8 mouse cellular contexts compared by ENCODE assay signal in genomic region chr7:84086039-84086829, GRCm38 (mm10). TPM values are rescaled to one million over a fixed set of nuclear protein-coding genes. Genes with fewer than 3 reads are reported as not detected.
DNase-seq lines count a peak whose midpoint lies in the region; ATAC-seq lines count a peak whose summit lies in the region.

Gene Cemip (minus strand): TSS chr7:84086502.

- peak; percentile 64 to 66 for DNase-seq in adrenal gland, postnatal 4 days (ENCODE audit: low spot score in 2 of 2)
- peak; percentile 85 for DNase-seq in embryonic facial prominence, embryonic 14.5 days (ENCODE audit: low spot score)
- DNase-seq in heart, adult 9 months (ENCODE audit: low spot score in 2 of 2): peak; percentile 26 to 40
- peak; percentile 65 to 84 for DNase-seq in kidney, adult 8-10 months
- peak; percentile 88 for DNase-seq in limb, embryonic 11.5 days (ENCODE audit: low spot score)
- DNase-seq in spleen, adult 18-20 months: peak; percentile 45 to 67

- H3K4me3 ChIP-seq in embryonic facial prominence, embryonic 14.5 days (ENCODE audit: low read depth, low read length): peak within 1 kb of the TSS; percentile 46
- peak within 1 kb of the TSS; percentile 40 for H3K4me3 ChIP-seq in limb, embryonic 11.5 days (ENCODE audit: low read depth, low read length)
- peak within 1 kb of the TSS; percentile 52 for H3K4me3 ChIP-seq in midbrain, embryonic 12.5 days

- H3K4me2 ChIP-seq in embryonic facial prominence, embryonic 14.5 days (ENCODE audit: low read depth, low read length): peak within 1 kb of the TSS; percentile 77
- peak within 1 kb of the TSS; percentile 81 for H3K4me2 ChIP-seq in limb, embryonic 11.5 days (ENCODE audit: low read depth, severe bottlenecking)
- peak within 1 kb of the TSS; percentile 90 for H3K4me2 ChIP-seq in midbrain, embryonic 12.5 days (replicated peaks)

- no peaks in the 10 kb centered on the region for H3K9me3 ChIP-seq in embryonic facial prominence, embryonic 14.5 days (ENCODE audit: control insufficient read depth, low read length)
- no peaks in the 10 kb centered on the region for H3K9me3 ChIP-seq in limb, embryonic 11.5 days (ENCODE audit: control insufficient read depth, low read length)
- H3K9me3 ChIP-seq in midbrain, embryonic 12.5 days: no peaks in the 10 kb centered on the region

- H3K27me3 ChIP-seq in embryonic facial prominence, embryonic 14.5 days (replicated peaks; ENCODE audit: control insufficient read depth, insufficient read depth, low read length): peaks cover 23% of the 10 kb centered on the region
- peaks cover 20% of the 10 kb centered on the region for H3K27me3 ChIP-seq in limb, embryonic 11.5 days (ENCODE audit: control insufficient read depth, insufficient read depth, low read length)
- peaks cover 50% of the 10 kb centered on the region for H3K27me3 ChIP-seq in midbrain, embryonic 12.5 days

- peak; percentile 80 for ATAC-seq in embryonic facial prominence, embryonic 14.5 days (ENCODE audit: low read depth)
- peak; percentile 61 for ATAC-seq in limb, embryonic 11.5 days (ENCODE audit: insufficient number of reproducible peaks, low FRiP score, low TSS enrichment, low read depth)
- ATAC-seq in midbrain, embryonic 12.5 days (ENCODE audit: low FRiP score, low read depth): peak; percentile 93
- ATAC-seq in monocyte, adult 5-6 weeks (replicated peaks; ENCODE audit: insufficient number of reproducible peaks, low FRiP score, low TSS enrichment, poor library complexity, severe bottlenecking): no peak

- H3K4me1 ChIP-seq in embryonic facial prominence, embryonic 14.5 days (ENCODE audit: control insufficient read depth, insufficient read depth, low read length): peaks cover 4% of the 10 kb centered on the region; the same call in 1 of the 2 replicates
- H3K4me1 ChIP-seq in limb, embryonic 11.5 days (ENCODE audit: control insufficient read depth, insufficient read depth, low read length): 0 out of 2 replicates have a peak, but pooled peaks cover 3% of the 10 kb centered on the region
- peaks cover 13% of the 10 kb centered on the region for H3K4me1 ChIP-seq in midbrain, embryonic 12.5 days

- H3K27ac ChIP-seq in embryonic facial prominence, embryonic 14.5 days (replicated peaks; ENCODE audit: low read depth, low read length): no peak within 1 kb of the TSS
- H3K27ac ChIP-seq in limb, embryonic 11.5 days (replicated peaks; ENCODE audit: low read depth, low read length): no peak within 1 kb of the TSS
- no peak within 1 kb of the TSS for H3K27ac ChIP-seq in midbrain, embryonic 12.5 days (replicated peaks)

- H3K36me3 ChIP-seq in embryonic facial prominence, embryonic 14.5 days (ENCODE audit: control insufficient read depth, insufficient read depth, low read length): no peaks in the 10 kb centered on the region
- H3K36me3 ChIP-seq in limb, embryonic 11.5 days (ENCODE audit: control insufficient read depth, insufficient read depth, low read length): no peaks in the 10 kb centered on the region
- no peaks in the 10 kb centered on the region for H3K36me3 ChIP-seq in midbrain, embryonic 12.5 days

- H3K9ac ChIP-seq in embryonic facial prominence, embryonic 14.5 days (ENCODE audit: low read depth, low read length): peak within 1 kb of the TSS; percentile 40; the same call in 1 of the 2 replicates
- no peak within 1 kb of the TSS; the same call in 1 of the 2 replicates for H3K9ac ChIP-seq in limb, embryonic 11.5 days (ENCODE audit: low read length)
- peak within 1 kb of the TSS; percentile 52; the same call in 1 of the 2 replicates for H3K9ac ChIP-seq in midbrain, embryonic 12.5 days (replicated peaks)

- WGBS in embryonic facial prominence, embryonic 14.5 days: 1% methylated on average over 42 of the region's 54 CpGs
- 1% methylated on average over 54 of the region's 54 CpGs for WGBS in limb, embryonic 11.5 days
- under 1% methylated on average over 54 of the region's 54 CpGs for WGBS in midbrain, embryonic 12.5 days

RNA-seq across cellular contexts. Expression of gene Cemip, which starts in this region (rescaled TPM):
- total RNA-seq in adrenal gland, postnatal 4 days (2021): 1 to 10 TPM; 1.9 to 2.8 TPM
- 1.1 TPM in 2 replicates for polyA plus RNA-seq in embryonic facial prominence, embryonic 14.5 days (2014; fragmentation: Nextera tagmentation; extraction: Ambion mirVana)
- not detected in 2 replicates for polyA plus RNA-seq in limb, embryonic 11.5 days (2014; fragmentation: Nextera tagmentation; extraction: Ambion mirVana)
- 0.85 and 1.8 TPM in 2 replicates for polyA plus RNA-seq in midbrain, embryonic 12.5 days (2016; fragmentation: Nextera tagmentation; extraction: Ambion mirVana)
- not detected in 3 replicates for total RNA-seq in monocyte, adult 5-6 weeks (2017)

Comparison
In these comparisons a context has a peak if more than half of its experiments do, and no peak if none do; other contexts are left out.
1. Peak in DNase-seq, ATAC-seq, H3K4me3 ChIP-seq and H3K4me2 ChIP-seq in limb, embryonic 11.5 days; RNA of the gene not detected or under 1 TPM.
2. DNase-seq: peak in every context shown above with its lines; median percentile 88 in limb, embryonic 11.5 days; 85 in embryonic facial prominence, embryonic 14.5 days; 74 in kidney, adult 8-10 months; 65 in adrenal gland, postnatal 4 days; 56 in spleen, adult 18-20 months; 33 in heart, adult 9 months.